22 mouse cellular contexts compared by ENCODE assay signal in the genomic region with DNA sequence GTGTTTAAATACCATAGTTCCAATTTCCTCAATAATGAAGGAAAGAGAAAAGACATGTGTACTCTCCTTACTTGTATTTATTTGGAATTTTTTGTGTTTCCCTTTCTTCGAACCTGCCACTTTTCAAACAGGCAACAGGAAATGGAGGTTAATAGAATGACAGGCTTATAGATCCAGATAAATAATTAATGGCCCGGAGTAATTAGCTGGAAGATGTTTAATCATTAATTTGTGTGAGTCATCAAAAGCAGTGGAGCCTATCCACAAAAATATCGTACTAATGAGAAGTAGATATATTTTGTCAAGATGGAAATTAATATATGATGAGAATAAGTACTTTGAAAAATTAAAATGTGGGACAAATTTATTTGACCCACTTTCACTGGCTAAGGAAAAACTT.
DNase-seq lines count a peak whose midpoint lies in the region; ATAC-seq and TF ChIP-seq lines count a peak whose summit lies in the region.
"Had no signal": no experiment of that assay in that cellular context is flagged by ENCODE, and none has a peak within 500 bp of the region (broad histone marks: within the 10 kb centered on the region; RNA-seq: fewer than 3 reads in every experiment).

No protein-coding gene starts in this region.

- 50% methylated on average over 3 of the region's 3 CpGs for WGBS in hindbrain, embryonic 10.5 days
- 63% methylated on average over 3 of the region's 3 CpGs for WGBS in hindbrain, postnatal 0 days
- 14% methylated on average over 3 of the region's 3 CpGs for WGBS in kidney, embryonic 15.5 days
- WGBS in midbrain, embryonic 14.5 days = 41% methylated on average over 3 of the region's 3 CpGs
- 41% methylated on average over 3 of the region's 3 CpGs for WGBS in midbrain, embryonic 15.5 days
- 22% methylated on average over 3 of the region's 3 CpGs for WGBS in embryonic facial prominence, embryonic 10.5 days

- H3K4me3 ChIP-seq in hindbrain, embryonic 10.5 days = no peak overlapping the region
- no peak overlapping the region for H3K4me3 ChIP-seq in hindbrain, postnatal 0 days (ENCODE audit: low read length)
- H3K4me3 ChIP-seq in kidney, embryonic 15.5 days (replicated peaks) = no peak overlapping the region
- no peak overlapping the region for H3K4me3 ChIP-seq in midbrain, embryonic 14.5 days (replicated peaks; ENCODE audit: low read depth, low read length)
- no peak overlapping the region for H3K4me3 ChIP-seq in midbrain, embryonic 15.5 days
- H3K4me3 ChIP-seq in embryonic facial prominence, embryonic 10.5 days = no peak overlapping the region
- H3K4me3 ChIP-seq: embryonic facial prominence, embryonic 13.5 days; gastrocnemius, adult 2 months; heart, embryonic 15.5 days had no signal

- no peak for TF ChIP-seq CTCF in hindbrain, postnatal 0 days (IDR thresholded peaks at IDR 0.05; ENCODE audit: low read depth)

- ATAC-seq in hindbrain, postnatal 0 days = no peak
- ATAC-seq in kidney, embryonic 15.5 days (replicated peaks; ENCODE audit: low FRiP score) = no peak
- no peak for ATAC-seq in midbrain, embryonic 14.5 days (ENCODE audit: low FRiP score, low TSS enrichment)
- ATAC-seq in midbrain, embryonic 15.5 days (replicated peaks) = no peak
- ATAC-seq: activated CD4-positive, CD25-positive, alpha-beta regulatory T cell, adult 4 months; forebrain, embryonic 14.5 days; Patski had no signal

- no peaks in the 10 kb centered on the region for H3K36me3 ChIP-seq in hindbrain, embryonic 10.5 days
- no peaks in the 10 kb centered on the region for H3K36me3 ChIP-seq in hindbrain, postnatal 0 days (ENCODE audit: insufficient read depth, low read length)
- H3K36me3 ChIP-seq in kidney, embryonic 15.5 days = no peaks in the 10 kb centered on the region
- no peaks in the 10 kb centered on the region for H3K36me3 ChIP-seq in midbrain, embryonic 14.5 days (ENCODE audit: control insufficient read depth, insufficient read depth, low read length)
- H3K36me3 ChIP-seq in midbrain, embryonic 15.5 days (replicated peaks) = no peaks in the 10 kb centered on the region
- H3K36me3 ChIP-seq in embryonic facial prominence, embryonic 10.5 days (replicated peaks) = no peaks in the 10 kb centered on the region
- H3K36me3 ChIP-seq: embryonic facial prominence, embryonic 13.5 days; heart, embryonic 15.5 days had no signal

- H3K27me3 ChIP-seq in hindbrain, embryonic 10.5 days (ENCODE audit: insufficient read depth, poor library complexity, severe bottlenecking) = no peaks in the 10 kb centered on the region
- no peaks in the 10 kb centered on the region for H3K27me3 ChIP-seq in hindbrain, postnatal 0 days (ENCODE audit: insufficient read depth, low read length)
- H3K27me3 ChIP-seq in kidney, embryonic 15.5 days = no peaks in the 10 kb centered on the region
- H3K27me3 ChIP-seq in midbrain, embryonic 14.5 days (ENCODE audit: control insufficient read depth, insufficient read depth, low read length) = no peaks in the 10 kb centered on the region
- 0 out of 2 replicates have a peak, but pooled peaks cover 4% of the 10 kb centered on the region for H3K27me3 ChIP-seq in midbrain, embryonic 15.5 days (replicated peaks)
- H3K27me3 ChIP-seq in embryonic facial prominence, embryonic 10.5 days (replicated peaks; ENCODE audit: low read depth, poor library complexity, severe bottlenecking) = no peaks in the 10 kb centered on the region
- H3K27me3 ChIP-seq: CH12.LX; heart, embryonic 15.5 days had no signal

- DNase-seq in hindbrain, embryonic 10.5 days (ENCODE audit: low spot score) = no peak
- no peak for DNase-seq in hindbrain, postnatal 0 days (ENCODE audit: low spot score)
- DNase-seq in kidney, postnatal 36 days = no peak
- peak; percentile 45 for DNase-seq in midbrain, embryonic 14.5 days
- DNase-seq in embryonic facial prominence, embryonic 10.5 days (ENCODE audit: low spot score) = no peak
- no peak for DNase-seq in spleen, adult 18-20 months
- DNase-seq: cerebellum, adult 11-12 months; cerebellum, adult 9-10 months; cerebellum, postnatal 25 days; gastrocnemius, adult 2 months; gastrocnemius, postnatal 36 days; heart, adult 11 months; heart, postnatal 14 days had no signal

- H3K4me1 ChIP-seq in hindbrain, embryonic 10.5 days (replicated peaks) = peaks cover 37% of the 10 kb centered on the region
- no peaks in the 10 kb centered on the region for H3K4me1 ChIP-seq in hindbrain, postnatal 0 days (ENCODE audit: insufficient read depth, low read length)
- peaks cover 32% of the 10 kb centered on the region for H3K4me1 ChIP-seq in kidney, embryonic 15.5 days
- peaks cover 7% of the 10 kb centered on the region for H3K4me1 ChIP-seq in midbrain, embryonic 14.5 days (ENCODE audit: control insufficient read depth, insufficient read depth, low read length)
- H3K4me1 ChIP-seq in midbrain, embryonic 15.5 days = peaks cover 8% of the 10 kb centered on the region
- H3K4me1 ChIP-seq in embryonic facial prominence, embryonic 10.5 days = peaks cover 34% of the 10 kb centered on the region

- no peak overlapping the region for H3K4me2 ChIP-seq in hindbrain, postnatal 0 days (ENCODE audit: low read depth, low read length)
- peak overlapping the region; percentile 37 for H3K4me2 ChIP-seq in kidney, embryonic 15.5 days
- H3K4me2 ChIP-seq in midbrain, embryonic 14.5 days (ENCODE audit: low read length) = no peak overlapping the region
- no peak overlapping the region for H3K4me2 ChIP-seq in midbrain, embryonic 15.5 days
- H3K4me2 ChIP-seq: heart, embryonic 11.5 days; heart, embryonic 15.5 days had no signal

- no peaks in the 10 kb centered on the region for H3K9me3 ChIP-seq in hindbrain, embryonic 10.5 days
- H3K9me3 ChIP-seq in hindbrain, postnatal 0 days (ENCODE audit: low read length) = no peaks in the 10 kb centered on the region
- H3K9me3 ChIP-seq in kidney, embryonic 15.5 days (replicated peaks) = no peaks in the 10 kb centered on the region
- no peaks in the 10 kb centered on the region for H3K9me3 ChIP-seq in midbrain, embryonic 14.5 days (ENCODE audit: control insufficient read depth, low read length)
- no peaks in the 10 kb centered on the region for H3K9me3 ChIP-seq in midbrain, embryonic 15.5 days
- H3K9me3 ChIP-seq in embryonic facial prominence, embryonic 10.5 days = no peaks in the 10 kb centered on the region
- H3K9me3 ChIP-seq: embryonic facial prominence, embryonic 13.5 days; heart, embryonic 15.5 days had no signal

- H3K27ac ChIP-seq in hindbrain, embryonic 10.5 days = peak overlapping the region; percentile 81; the same call in 1 of the 2 replicates
- no peak overlapping the region for H3K27ac ChIP-seq in hindbrain, postnatal 0 days
- H3K27ac ChIP-seq in kidney, embryonic 15.5 days = peak overlapping the region; percentile 60
- no peak overlapping the region for H3K27ac ChIP-seq in midbrain, embryonic 14.5 days (replicated peaks; ENCODE audit: low read depth, low read length)
- H3K27ac ChIP-seq in midbrain, embryonic 15.5 days = no peak overlapping the region
- H3K27ac ChIP-seq in embryonic facial prominence, embryonic 10.5 days (replicated peaks) = peak overlapping the region; percentile 84
- H3K27ac ChIP-seq: embryonic facial prominence, embryonic 13.5 days; gastrocnemius, adult 2 months; heart, embryonic 15.5 days had no signal

- H3K9ac ChIP-seq in hindbrain, postnatal 0 days (replicated peaks; ENCODE audit: low read length) = no peak overlapping the region
- H3K9ac ChIP-seq in kidney, embryonic 15.5 days = no peak overlapping the region
- H3K9ac ChIP-seq in midbrain, embryonic 14.5 days (replicated peaks; ENCODE audit: low read length) = no peak overlapping the region
- H3K9ac ChIP-seq in midbrain, embryonic 15.5 days = no peak overlapping the region
- H3K9ac ChIP-seq: embryonic facial prominence, embryonic 13.5 days; heart, embryonic 15.5 days had no signal

Comparison
In these comparisons a context has a peak if more than half of its experiments do, and no peak if none do; other contexts are left out.
1. H3K27ac ChIP-seq: peak in hindbrain, embryonic 10.5 days (single experiment), kidney, embryonic 15.5 days (single experiment) and embryonic facial prominence, embryonic 10.5 days (single experiment); none in hindbrain, postnatal 0 days (single experiment), midbrain, embryonic 14.5 days (single experiment) and midbrain, embryonic 15.5 days (single experiment).